Mouse (Mus musculus): ENCODE data around the gene Kif26b. TPM values are rescaled to one million over a fixed set of nuclear protein-coding genes. Genes with fewer than 3 reads are reported as not detected.
A peak's percentile ranks its signal among the peaks of the same experiment; 100 is the strongest.

The Kif26b gene
- polyA plus RNA-seq, 1 experiment from 2014 or later, result 8.7 TPM

GRCm38 (mm10) chr1:178933953-178934637, 405.2 kb downstream of the Kif26b start:
- Histone ChIP-seq H3K9ac (no peak overlapping the region), H3K36me3 (peaks cover 13% of the 10 kb centered on the region; the same call in 1 of the 2 replicates), H3K4me2 (replicated peaks) (no peak overlapping the region), H3K4me3 (replicated peaks) (no peak overlapping the region), H3K27ac (replicated peaks) (peak overlapping the region; percentile 86; the same call in 1 of the 2 replicates), H3K9me3 (replicated peaks) (no peaks in the 10 kb centered on the region), H3K4me1 (peaks cover 31% of the 10 kb centered on the region), H3K27me3 (no peaks in the 10 kb centered on the region)
- peak; percentile 55 for ATAC-seq (ENCODE audit: insufficient number of reproducible peaks, low FRiP score, low TSS enrichment, low read depth)
- WGBS, result 59% methylated on average over 6 of the region's 6 CpGs

GRCm38 (mm10) chr1:178936457-178936856, 407.5 kb downstream of the Kif26b start:
- Histone ChIP-seq H3K27me3 (no peaks in the 10 kb centered on the region), H3K36me3 (peaks cover 8% of the 10 kb centered on the region; the same call in 1 of the 2 replicates), H3K27ac (replicated peaks) (peak overlapping the region; percentile 86), H3K4me3 (replicated peaks) (no peak overlapping the region), H3K9ac (no peak overlapping the region), H3K4me1 (peaks cover 31% of the 10 kb centered on the region), H3K4me2 (replicated peaks) (no peak overlapping the region), H3K9me3 (replicated peaks) (no peaks in the 10 kb centered on the region)
- 21% methylated on average over 4 of the region's 4 CpGs for WGBS
- ATAC-seq (ENCODE audit: insufficient number of reproducible peaks, low FRiP score, low TSS enrichment, low read depth), result peak; percentile 59; the same call in 1 of the 2 replicates

GRCm38 (mm10) chr1:178936976-178937375, 408.1 kb downstream of the Kif26b start:
- H3K27ac ChIP-seq (replicated peaks), result no peak overlapping the region; the same call in 1 of the 2 replicates
- H3K4me2 ChIP-seq (replicated peaks), result no peak overlapping the region
- no peaks in the 10 kb centered on the region for H3K9me3 ChIP-seq (replicated peaks)
- peaks cover 4% of the 10 kb centered on the region; the same call in 1 of the 2 replicates for H3K36me3 ChIP-seq
- H3K27me3 ChIP-seq, result no peaks in the 10 kb centered on the region
- no peak for ATAC-seq (ENCODE audit: insufficient number of reproducible peaks, low FRiP score, low TSS enrichment, low read depth)
- peaks cover 34% of the 10 kb centered on the region for H3K4me1 ChIP-seq
- H3K9ac ChIP-seq, result no peak overlapping the region
- H3K4me3 ChIP-seq (replicated peaks), result no peak overlapping the region
- WGBS, result 83% methylated on average over 2 of the region's 2 CpGs

- Histone ChIP-seq H3K27me3 (no peaks in the 10 kb centered on the region), H3K9ac (no peak overlapping the region), H3K4me1 (peaks cover 30% of the 10 kb centered on the region), H3K36me3 (no peaks in the 10 kb centered on the region), H3K27ac (replicated peaks) (no peak overlapping the region), H3K4me2 (replicated peaks) (no peak overlapping the region), H3K4me3 (replicated peaks) (no peak overlapping the region), H3K9me3 (replicated peaks) (no peaks in the 10 kb centered on the region)
- 90% methylated on average over 4 of the region's 4 CpGs for WGBS
- no peak for ATAC-seq (ENCODE audit: insufficient number of reproducible peaks, low FRiP score, low TSS enrichment, low read depth)
Measured at GRCm38 (mm10) chr1:178940353-178940752, 411.4 kb downstream of the Kif26b start.

GRCm38 (mm10) chr1:178942251-178942963, 413.5 kb downstream of the Kif26b start:
- no peak for ATAC-seq (ENCODE audit: insufficient number of reproducible peaks, low FRiP score, low TSS enrichment, low read depth)
- Histone ChIP-seq H3K27ac (replicated peaks) (no peak overlapping the region), H3K36me3 (no peaks in the 10 kb centered on the region), H3K9ac (no peak overlapping the region), H3K9me3 (replicated peaks) (no peaks in the 10 kb centered on the region), H3K4me2 (replicated peaks) (no peak overlapping the region), H3K4me1 (peaks cover 16% of the 10 kb centered on the region), H3K27me3 (no peaks in the 10 kb centered on the region), H3K4me3 (replicated peaks) (no peak overlapping the region)
- WGBS, result 27% methylated on average over 7 of the region's 7 CpGs

GRCm38 (mm10) chr1:178952910-178953309, 424.0 kb downstream of the Kif26b start:
- peak; percentile 54 for ATAC-seq (ENCODE audit: insufficient number of reproducible peaks, low FRiP score, low TSS enrichment, low read depth)

GRCm38 (mm10) chr1:178958641-178959040, 429.7 kb downstream of the Kif26b start:
- WGBS, result 80% methylated on average over 4 of the region's 4 CpGs
- ATAC-seq (ENCODE audit: insufficient number of reproducible peaks, low FRiP score, low TSS enrichment, low read depth), result no peak

More at GRCm38 (mm10) chr1:178952910-178953309, 424.0 kb downstream of the Kif26b start:
- Histone ChIP-seq H3K9ac (no peak overlapping the region), H3K4me2 (replicated peaks) (no peak overlapping the region), H3K4me3 (replicated peaks) (no peak overlapping the region), H3K27me3 (no peaks in the 10 kb centered on the region), H3K9me3 (replicated peaks) (peaks cover 4% of the 10 kb centered on the region; the same call in 1 of the 2 replicates), H3K4me1 (peaks cover 14% of the 10 kb centered on the region), H3K27ac (replicated peaks) (peak overlapping the region; percentile 48; the same call in 1 of the 2 replicates), H3K36me3 (no peaks in the 10 kb centered on the region)
- 43% methylated on average over 12 of the region's 12 CpGs for whole genome bisulfite sequencing

GRCm38 (mm10) chr1:178960015-178960559, 431.2 kb downstream of the Kif26b start:
- Histone ChIP-seq H3K36me3 (no peaks in the 10 kb centered on the region), H3K4me2 (replicated peaks) (no peak overlapping the region), H3K4me1 (0 out of 2 replicates have a peak, but pooled peaks cover 3% of the 10 kb centered on the region), H3K9ac (no peak overlapping the region), H3K27ac (replicated peaks) (no peak overlapping the region), H3K9me3 (replicated peaks) (no peaks in the 10 kb centered on the region), H3K27me3 (no peaks in the 10 kb centered on the region), H3K4me3 (replicated peaks) (no peak overlapping the region)
- ATAC-seq (ENCODE audit: insufficient number of reproducible peaks, low FRiP score, low TSS enrichment, low read depth), result peak; percentile 47; the same call in 1 of the 2 replicates
- WGBS, result 30% methylated on average over 7 of the region's 7 CpGs

More at GRCm38 (mm10) chr1:178958641-178959040, 429.7 kb downstream of the Kif26b start:
- Histone ChIP-seq H3K4me1 (0 out of 2 replicates have a peak, but pooled peaks cover 3% of the 10 kb centered on the region), H3K4me2 (replicated peaks) (no peak overlapping the region), H3K27me3 (no peaks in the 10 kb centered on the region), H3K36me3 (no peaks in the 10 kb centered on the region), H3K9me3 (replicated peaks) (no peaks in the 10 kb centered on the region), H3K4me3 (replicated peaks) (no peak overlapping the region), H3K27ac (replicated peaks) (no peak overlapping the region), H3K9ac (no peak overlapping the region)

- H3K4me3 ChIP-seq (replicated peaks), result no peak overlapping the region
- no peak for ATAC-seq (ENCODE audit: insufficient number of reproducible peaks, low FRiP score, low TSS enrichment, low read depth)
- 0 out of 2 replicates have a peak, but pooled peaks cover 3% of the 10 kb centered on the region for H3K4me1 ChIP-seq
- WGBS, result 66% methylated on average over 9 of the region's 9 CpGs
- no peak overlapping the region for H3K27ac ChIP-seq (replicated peaks)
- no peak overlapping the region for H3K9ac ChIP-seq
- H3K27me3 ChIP-seq, result no peaks in the 10 kb centered on the region
- H3K9me3 ChIP-seq (replicated peaks), result no peaks in the 10 kb centered on the region
- no peaks in the 10 kb centered on the region for H3K36me3 ChIP-seq
- no peak overlapping the region for H3K4me2 ChIP-seq (replicated peaks)
Measured at GRCm38 (mm10) chr1:178961661-178962060, 432.7 kb downstream of the Kif26b start.

- Histone ChIP-seq H3K36me3 (no peaks in the 10 kb centered on the region), H3K27ac (replicated peaks) (no peak overlapping the region), H3K4me2 (replicated peaks) (no peak overlapping the region), H3K4me3 (replicated peaks) (no peak overlapping the region), H3K27me3 (no peaks in the 10 kb centered on the region), H3K9ac (no peak overlapping the region), H3K9me3 (replicated peaks) (no peaks in the 10 kb centered on the region), H3K4me1 (peaks cover 2% of the 10 kb centered on the region; the same call in 1 of the 2 replicates)
- ATAC-seq (ENCODE audit: insufficient number of reproducible peaks, low FRiP score, low TSS enrichment, low read depth), result no peak
- WGBS, result 81% methylated on average over 10 of the region's 10 CpGs
Measured at GRCm38 (mm10) chr1:178972055-178972454, 443.1 kb downstream of the Kif26b start.
